Mouse (Mus musculus): Measurements from ENCODE around the gene Prkcq. TPM values are rescaled to one million over a fixed set of nuclear protein-coding genes. Genes with fewer than 3 reads are reported as not detected.

The Prkcq gene
- 1.0 and 1.1 TPM in 2 replicates for polyA plus RNA-seq (2012; rRNA removed)

GRCm38 (mm10) chr2:11171754-11172501, at the start of gene Prkcq:
Gene Prkcq (plus strand): TSS chr2:11172108.
- H3K4me1 ChIP-seq (ENCODE audit: control insufficient read depth, insufficient read depth, insufficient read length, low read length): peaks cover 5% of the 10 kb centered on the region
- peak within 1 kb of the TSS; percentile 75 for H3K4me3 ChIP-seq (ENCODE audit: low read depth, low read length)
- H3K27ac ChIP-seq (ENCODE audit: insufficient read depth, low read depth, low read length): peak within 1 kb of the TSS; percentile 40; the same call in 1 of the 2 replicates
- TF ChIP-seq CTCF (IDR thresholded peaks at IDR 0.05; ENCODE audit: extremely low read depth, insufficient read length, insufficient replicate concordance, low read depth, low read length) (no peak), POLR2A (IDR thresholded peaks at IDR 0.05; ENCODE audit: low read depth, low read length) (peak; percentile 33; the same call in 1 of the 2 replicates)
- peaks cover 9% of the 10 kb centered on the region for H3K27me3 ChIP-seq (ENCODE audit: control insufficient read depth, insufficient read depth, low read length)
- WGBS: 2% methylated on average over 51 of the region's 51 CpGs
- H3K36me3 ChIP-seq (ENCODE audit: control insufficient read depth, insufficient read depth, low read length): no peaks in the 10 kb centered on the region

- H3K27ac ChIP-seq (ENCODE audit: insufficient read depth, low read depth, low read length): no peak overlapping the region
- H3K27me3 ChIP-seq (ENCODE audit: control insufficient read depth, insufficient read depth, low read length): no peaks in the 10 kb centered on the region
- no peak overlapping the region for H3K4me3 ChIP-seq (ENCODE audit: low read depth, low read length)
- H3K36me3 ChIP-seq (ENCODE audit: control insufficient read depth, insufficient read depth, low read length): no peaks in the 10 kb centered on the region
- WGBS: 87% methylated on average over 12 of the region's 12 CpGs
- no peak for TF ChIP-seq CTCF (IDR thresholded peaks at IDR 0.05; ENCODE audit: extremely low read depth, insufficient read length, insufficient replicate concordance, low read depth, low read length)
- no peaks in the 10 kb centered on the region for H3K4me1 ChIP-seq (ENCODE audit: control insufficient read depth, insufficient read depth, insufficient read length, low read length)
These were observed 41.0 kb upstream of the Prkcq start for GRCm38 (mm10) chr2:11130881-11131280.

- no peak for TF ChIP-seq POLR2A (IDR thresholded peaks at IDR 0.05; ENCODE audit: low read depth, low read length)
- TF ChIP-seq CTCF (IDR thresholded peaks at IDR 0.05; ENCODE audit: extremely low read depth, insufficient read length, insufficient replicate concordance, low read depth, low read length): no peak
- Histone ChIP-seq H3K36me3 (ENCODE audit: control insufficient read depth, insufficient read depth, low read length) (no peaks in the 10 kb centered on the region), H3K27ac (ENCODE audit: insufficient read depth, low read depth, low read length) (no peak overlapping the region), H3K4me1 (ENCODE audit: control insufficient read depth, insufficient read depth, insufficient read length, low read length) (no peaks in the 10 kb centered on the region), H3K27me3 (ENCODE audit: control insufficient read depth, insufficient read depth, low read length) (no peaks in the 10 kb centered on the region), H3K4me3 (ENCODE audit: low read depth, low read length) (no peak overlapping the region)
- WGBS: 35% methylated on average over 6 of the region's 6 CpGs
These were observed 36.2 kb upstream of the Prkcq start for GRCm38 (mm10) chr2:11135718-11136117.

GRCm38 (mm10) chr2:11138076-11138475, 33.8 kb upstream of the Prkcq start:
- Histone ChIP-seq H3K36me3 (ENCODE audit: control insufficient read depth, insufficient read depth, low read length) (no peaks in the 10 kb centered on the region), H3K27ac (ENCODE audit: insufficient read depth, low read depth, low read length) (no peak overlapping the region), H3K4me1 (ENCODE audit: control insufficient read depth, insufficient read depth, insufficient read length, low read length) (no peaks in the 10 kb centered on the region), H3K27me3 (ENCODE audit: control insufficient read depth, insufficient read depth, low read length) (no peaks in the 10 kb centered on the region), H3K4me3 (ENCODE audit: low read depth, low read length) (no peak overlapping the region)
- 88% methylated on average over 6 of the region's 6 CpGs for WGBS
- TF ChIP-seq POLR2A (IDR thresholded peaks at IDR 0.05; ENCODE audit: low read depth, low read length) (no peak), CTCF (IDR thresholded peaks at IDR 0.05; ENCODE audit: extremely low read depth, insufficient read length, insufficient replicate concordance, low read depth, low read length) (no peak)

- WGBS: 71% methylated on average over 1 of the region's 1 CpGs
- no peak overlapping the region for H3K27ac ChIP-seq (ENCODE audit: insufficient read depth, low read depth, low read length)
- H3K27me3 ChIP-seq (ENCODE audit: control insufficient read depth, insufficient read depth, low read length): no peaks in the 10 kb centered on the region
- TF ChIP-seq POLR2A (IDR thresholded peaks at IDR 0.05; ENCODE audit: low read depth, low read length) (no peak), CTCF (IDR thresholded peaks at IDR 0.05; ENCODE audit: extremely low read depth, insufficient read length, insufficient replicate concordance, low read depth, low read length) (no peak)
- no peak overlapping the region for H3K4me3 ChIP-seq (ENCODE audit: low read depth, low read length)
- H3K36me3 ChIP-seq (ENCODE audit: control insufficient read depth, insufficient read depth, low read length): no peaks in the 10 kb centered on the region
- no peaks in the 10 kb centered on the region for H3K4me1 ChIP-seq (ENCODE audit: control insufficient read depth, insufficient read depth, insufficient read length, low read length)
These were observed 32.3 kb upstream of the Prkcq start for GRCm38 (mm10) chr2:11139518-11140152.

GRCm38 (mm10) chr2:11140385-11140784, 31.5 kb upstream of the Prkcq start:
- H3K27ac ChIP-seq (ENCODE audit: insufficient read depth, low read depth, low read length): no peak overlapping the region
- no peaks in the 10 kb centered on the region for H3K4me1 ChIP-seq (ENCODE audit: control insufficient read depth, insufficient read depth, insufficient read length, low read length)
- WGBS: 87% methylated on average over 3 of the region's 3 CpGs
- no peaks in the 10 kb centered on the region for H3K27me3 ChIP-seq (ENCODE audit: control insufficient read depth, insufficient read depth, low read length)
- no peak for TF ChIP-seq POLR2A (IDR thresholded peaks at IDR 0.05; ENCODE audit: low read depth, low read length)
- TF ChIP-seq CTCF (IDR thresholded peaks at IDR 0.05; ENCODE audit: extremely low read depth, insufficient read length, insufficient replicate concordance, low read depth, low read length): no peak
- no peaks in the 10 kb centered on the region for H3K36me3 ChIP-seq (ENCODE audit: control insufficient read depth, insufficient read depth, low read length)
- no peak overlapping the region for H3K4me3 ChIP-seq (ENCODE audit: low read depth, low read length)

GRCm38 (mm10) chr2:11149091-11149490, 22.8 kb upstream of the Prkcq start:
- H3K4me3 ChIP-seq (ENCODE audit: low read depth, low read length): no peak overlapping the region
- no peaks in the 10 kb centered on the region for H3K27me3 ChIP-seq (ENCODE audit: control insufficient read depth, insufficient read depth, low read length)
- TF ChIP-seq CTCF (IDR thresholded peaks at IDR 0.05; ENCODE audit: extremely low read depth, insufficient read length, insufficient replicate concordance, low read depth, low read length): no peak
- TF ChIP-seq POLR2A (IDR thresholded peaks at IDR 0.05; ENCODE audit: low read depth, low read length): no peak
- 86% methylated on average over 4 of the region's 4 CpGs for WGBS
- H3K36me3 ChIP-seq (ENCODE audit: control insufficient read depth, insufficient read depth, low read length): no peaks in the 10 kb centered on the region
- no peak overlapping the region for H3K27ac ChIP-seq (ENCODE audit: insufficient read depth, low read depth, low read length)
- no peaks in the 10 kb centered on the region for H3K4me1 ChIP-seq (ENCODE audit: control insufficient read depth, insufficient read depth, insufficient read length, low read length)
